ENCODE assay signal across 14 mouse cellular contexts in genomic region chr1:172631721-172632120, GRCm38 (mm10). TPM values are rescaled to one million over a fixed set of nuclear protein-coding genes. Genes with fewer than 3 reads are reported as not detected.
DNase-seq lines count a peak whose midpoint lies in the region; ATAC-seq and TF ChIP-seq lines count a peak whose summit lies in the region.
"Had no signal": no experiment of that assay in that cellular context is flagged by ENCODE, and none has a peak within 500 bp of the region (broad histone marks: within the 10 kb centered on the region; RNA-seq: fewer than 3 reads in every experiment).

No protein-coding gene starts in this region.

- no peak overlapping the region for H3K4me2 ChIP-seq in forebrain, postnatal 0 days (ENCODE audit: low read depth)
- 0 out of 2 replicates have a peak overlapping the region, but pooled peaks have one; percentile 83 for H3K4me2 ChIP-seq in kidney, embryonic 15.5 days
- peak overlapping the region; percentile 82 for H3K4me2 ChIP-seq in embryonic facial prominence, embryonic 14.5 days (ENCODE audit: low read depth, low read length)

- ATAC-seq in forebrain, postnatal 0 days, result no peak
- no peak for ATAC-seq in kidney, embryonic 15.5 days (replicated peaks; ENCODE audit: low FRiP score)
- no peak for ATAC-seq in embryonic facial prominence, embryonic 14.5 days (ENCODE audit: low read depth)
- no peak for ATAC-seq in erythroblast, adult 5-6 weeks (replicated peaks; ENCODE audit: low FRiP score, poor library complexity, severe bottlenecking)

- H3K27ac ChIP-seq in forebrain, embryonic 10.5 days, result peak overlapping the region; percentile 25; the same call in 1 of the 2 replicates
- H3K27ac ChIP-seq in forebrain, postnatal 0 days (ENCODE audit: low read depth, low read length), result no peak overlapping the region
- H3K27ac ChIP-seq in kidney, embryonic 15.5 days, result no peak overlapping the region
- H3K27ac ChIP-seq in kidney, adult 2 months (ENCODE audit: insufficient read depth, low read depth, low read length), result no peak overlapping the region
- no peak overlapping the region for H3K27ac ChIP-seq in embryonic facial prominence, embryonic 14.5 days (replicated peaks; ENCODE audit: low read depth, low read length)
- H3K27ac ChIP-seq: forebrain, embryonic 12.5 days had no signal

- H3K4me1 ChIP-seq in forebrain, embryonic 10.5 days, result peaks cover 20% of the 10 kb centered on the region
- H3K4me1 ChIP-seq in forebrain, postnatal 0 days (ENCODE audit: insufficient read depth), result no peaks in the 10 kb centered on the region
- H3K4me1 ChIP-seq in kidney, embryonic 15.5 days, result peaks cover 19% of the 10 kb centered on the region
- H3K4me1 ChIP-seq in kidney, adult 2 months (ENCODE audit: control insufficient read depth, insufficient read depth, low read length), result peaks cover 2% of the 10 kb centered on the region; the same call in 1 of the 2 replicates
- no peaks in the 10 kb centered on the region; the same call in 1 of the 2 replicates for H3K4me1 ChIP-seq in embryonic facial prominence, embryonic 14.5 days (ENCODE audit: control insufficient read depth, insufficient read depth, low read length)
- H3K4me1 ChIP-seq: forebrain, embryonic 12.5 days had no signal

- no peak overlapping the region for H3K9ac ChIP-seq in forebrain, postnatal 0 days
- H3K9ac ChIP-seq in kidney, embryonic 15.5 days, result no peak overlapping the region
- H3K9ac ChIP-seq in embryonic facial prominence, embryonic 14.5 days (ENCODE audit: low read depth, low read length), result no peak overlapping the region

- no peaks in the 10 kb centered on the region for H3K27me3 ChIP-seq in forebrain, embryonic 10.5 days (ENCODE audit: poor library complexity, severe bottlenecking)
- no peaks in the 10 kb centered on the region for H3K27me3 ChIP-seq in forebrain, postnatal 0 days (ENCODE audit: insufficient read depth, low read length)
- H3K27me3 ChIP-seq in kidney, embryonic 15.5 days, result no peaks in the 10 kb centered on the region
- no peaks in the 10 kb centered on the region for H3K27me3 ChIP-seq in kidney, adult 2 months (replicated peaks; ENCODE audit: control insufficient read depth, insufficient read depth, low read length)
- no peaks in the 10 kb centered on the region for H3K27me3 ChIP-seq in embryonic facial prominence, embryonic 14.5 days (replicated peaks; ENCODE audit: control insufficient read depth, insufficient read depth, low read length)

- no peak for TF ChIP-seq POLR2A in kidney, adult 2 months (IDR thresholded peaks at IDR 0.05; ENCODE audit: low read depth, low read length)

- H3K9me3 ChIP-seq in forebrain, embryonic 10.5 days, result no peaks in the 10 kb centered on the region
- no peaks in the 10 kb centered on the region for H3K9me3 ChIP-seq in forebrain, postnatal 0 days (ENCODE audit: low read length)
- H3K9me3 ChIP-seq in kidney, embryonic 15.5 days (replicated peaks), result no peaks in the 10 kb centered on the region
- H3K9me3 ChIP-seq in embryonic facial prominence, embryonic 14.5 days (ENCODE audit: control insufficient read depth, low read length), result no peaks in the 10 kb centered on the region
- H3K9me3 ChIP-seq: forebrain, embryonic 12.5 days had no signal

- TF ChIP-seq CTCF in forebrain, postnatal 0 days (IDR thresholded peaks at IDR 0.05; ENCODE audit: low read depth), result no peak
- no peak for TF ChIP-seq CTCF in kidney, adult 2 months (conservative IDR thresholded peaks at IDR 0.05; ENCODE audit: insufficient read depth, insufficient read length, low read depth, low read length)

- H3K4me3 ChIP-seq in forebrain, embryonic 10.5 days, result no peak overlapping the region; the same call in 1 of the 2 replicates
- no peak overlapping the region for H3K4me3 ChIP-seq in forebrain, postnatal 0 days (ENCODE audit: low read depth, low read length)
- no peak overlapping the region for H3K4me3 ChIP-seq in kidney, embryonic 15.5 days (replicated peaks)
- H3K4me3 ChIP-seq in kidney, adult 2 months (ENCODE audit: insufficient read depth, low read depth, low read length), result no peak overlapping the region
- H3K4me3 ChIP-seq in embryonic facial prominence, embryonic 14.5 days (ENCODE audit: low read depth, low read length), result no peak overlapping the region

- H3K36me3 ChIP-seq in forebrain, embryonic 10.5 days (replicated peaks), result no peaks in the 10 kb centered on the region
- no peaks in the 10 kb centered on the region for H3K36me3 ChIP-seq in forebrain, postnatal 0 days (ENCODE audit: insufficient read depth)
- H3K36me3 ChIP-seq in kidney, embryonic 15.5 days, result no peaks in the 10 kb centered on the region
- H3K36me3 ChIP-seq in kidney, adult 2 months (ENCODE audit: control insufficient read depth, insufficient read depth, low read length), result no peaks in the 10 kb centered on the region
- H3K36me3 ChIP-seq in embryonic facial prominence, embryonic 14.5 days (ENCODE audit: control insufficient read depth, insufficient read depth, low read length), result no peaks in the 10 kb centered on the region
- H3K36me3 ChIP-seq: forebrain, embryonic 12.5 days had no signal

- WGBS in forebrain, embryonic 10.5 days, result 93% methylated on average over 5 of the region's 5 CpGs
- 87% methylated on average over 5 of the region's 5 CpGs for WGBS in forebrain, postnatal 0 days
- WGBS in kidney, embryonic 15.5 days, result 78% methylated on average over 5 of the region's 5 CpGs
- 80% methylated on average over 5 of the region's 5 CpGs for WGBS in kidney, adult 2 months
- 80% methylated on average over 4 of the region's 5 CpGs for WGBS in embryonic facial prominence, embryonic 14.5 days

- no peak for DNase-seq in forebrain, embryonic 10.5 days (ENCODE audit: extremely low spot score, low spot score)
- no peak for DNase-seq in forebrain, postnatal 0 days
- DNase-seq in kidney, adult 2 months, result no peak
- peak; percentile 12 for DNase-seq in 3T3-L1 (ENCODE audit: low read depth, low spot score)
- DNase-seq in embryonic facial prominence, embryonic 14.5 days (ENCODE audit: low spot score), result no peak
- DNase-seq in left cerebral cortex, adult 8-10 months (ENCODE audit: low spot score in 2 of 2), result no peak
- DNase-seq: layer of hippocampus, adult 9-11 months had no signal

RNA-seq across cellular contexts. Expression of gene Dusp23, which starts 1.0 kb away (rescaled TPM):
- polyA plus RNA-seq in forebrain, embryonic 10.5 days (2016; fragmentation: Nextera tagmentation; extraction: Ambion mirVana), result 8.3 and 8.8 TPM in 2 replicates
- 1.9 and 3.0 TPM in 2 replicates for total RNA-seq in forebrain, postnatal 0 days (2014; rRNA removed)
- polyA plus RNA-seq in forebrain, postnatal 0 days (2015; fragmentation: Nextera tagmentation; extraction: Ambion mirVana), result 8.0 and 8.9 TPM in 2 replicates
- 15.4 and 17.2 TPM in 2 replicates for polyA plus RNA-seq in kidney, embryonic 15.5 days (2015; fragmentation: Nextera tagmentation; extraction: Ambion mirVana)
- 51.4 and 52.1 TPM in 2 replicates for polyA plus RNA-seq in kidney, adult 2 months (2012; rRNA removed)
- 15.7 and 16.0 TPM in 2 replicates for polyA plus RNA-seq in embryonic facial prominence, embryonic 14.5 days (2014; fragmentation: Nextera tagmentation; extraction: Ambion mirVana)
- total RNA-seq in left cerebral cortex, adult 8-10 months (2022), result 1 to 10 TPM; 4.3 to 6.3 (median 5.5) TPM
- total RNA-seq in erythroblast, adult 5-6 weeks (2015; ENCODE audit: low replicate concordance), result 3.1 and 3.7 TPM in 2 replicates
- 0.77 TPM in 1 of 2 replicates, not detected in the other for total RNA-seq in erythroblast, adult 5-6 weeks (2017; ENCODE audit: low replicate concordance)

RNA-seq across cellular contexts. Expression of gene Fcrl6, which starts 29.4 kb away (rescaled TPM):
- polyA plus RNA-seq in forebrain, embryonic 10.5 days (2016; fragmentation: Nextera tagmentation; extraction: Ambion mirVana), result 0.32 TPM in 1 of 2 replicates, not detected in the other
- not detected in 2 replicates for total RNA-seq in forebrain, postnatal 0 days (2014; rRNA removed)
- polyA plus RNA-seq in forebrain, postnatal 0 days (2015; fragmentation: Nextera tagmentation; extraction: Ambion mirVana), result 0.18 TPM in 1 of 2 replicates, not detected in the other
- not detected in 2 replicates for polyA plus RNA-seq in kidney, embryonic 15.5 days (2015; fragmentation: Nextera tagmentation; extraction: Ambion mirVana)
- not detected in 2 replicates for polyA plus RNA-seq in kidney, adult 2 months (2012; rRNA removed)
- polyA plus RNA-seq in embryonic facial prominence, embryonic 14.5 days (2014; fragmentation: Nextera tagmentation; extraction: Ambion mirVana), result 0.13 and 0.26 TPM in 2 replicates
- total RNA-seq in left cerebral cortex, adult 8-10 months (2022), result not detected
- total RNA-seq in erythroblast, adult 5-6 weeks (2015; ENCODE audit: low replicate concordance), result not detected in 2 replicates
- total RNA-seq in erythroblast, adult 5-6 weeks (2017; ENCODE audit: low replicate concordance), result not detected in 2 replicates
- total RNA-seq: adrenal gland, postnatal 14 days; gastrocnemius, postnatal 14 days; left cerebral cortex, postnatal 4 days had no signal

RNA-seq across cellular contexts. Expression of gene Slamf8, which starts 41.4 kb away (rescaled TPM):
- polyA plus RNA-seq in forebrain, embryonic 10.5 days (2016; fragmentation: Nextera tagmentation; extraction: Ambion mirVana), result not detected in 2 replicates
- total RNA-seq in forebrain, postnatal 0 days (2014; rRNA removed), result not detected in 2 replicates
- 0.08 TPM in 1 of 2 replicates, not detected in the other for polyA plus RNA-seq in forebrain, postnatal 0 days (2015; fragmentation: Nextera tagmentation; extraction: Ambion mirVana)
- 0.10 and 0.17 TPM in 2 replicates for polyA plus RNA-seq in kidney, embryonic 15.5 days (2015; fragmentation: Nextera tagmentation; extraction: Ambion mirVana)
- polyA plus RNA-seq in kidney, adult 2 months (2012; rRNA removed), result 1.7 and 3.0 TPM in 2 replicates
- 0.17 TPM in 1 of 2 replicates, not detected in the other for polyA plus RNA-seq in embryonic facial prominence, embryonic 14.5 days (2014; fragmentation: Nextera tagmentation; extraction: Ambion mirVana)
- under 1 TPM in 2 of 4 experiments, not detected in 2; 0.23 to 0.32 TPM for total RNA-seq in left cerebral cortex, adult 8-10 months (2022)
- total RNA-seq in erythroblast, adult 5-6 weeks (2015; ENCODE audit: low replicate concordance), result not detected in 2 replicates
- 0.68 TPM in 1 of 2 replicates, not detected in the other for total RNA-seq in erythroblast, adult 5-6 weeks (2017; ENCODE audit: low replicate concordance)
- total RNA-seq: adrenal gland, postnatal 14 days; gastrocnemius, postnatal 14 days; left cerebral cortex, postnatal 4 days had no signal
- polyA plus RNA-seq: forebrain, embryonic 12.5 days; hindbrain, embryonic 11.5 days had no signal
